Mouse (Mus musculus): Measurements from ENCODE around the gene Tvp23b. TPM values are rescaled to one million over a fixed set of nuclear protein-coding genes. Genes with fewer than 3 reads are reported as not detected.

The Tvp23b gene
- polyA plus RNA-seq, 1 experiment from 2014 or later, result 52.7 TPM

- WGBS, result 90% methylated on average over 9 of the region's 9 CpGs
These were observed 53.8 kb downstream of the Tvp23b start for GRCm38 (mm10) chr11:62933099-62933498.

GRCm38 (mm10) chr11:62934795-62935514, 55.7 kb downstream of the Tvp23b start:
- WGBS, result 89% methylated on average over 11 of the region's 11 CpGs
- H3K27ac ChIP-seq (replicated peaks; ENCODE audit: low read depth, low read length), result no peak overlapping the region
- H3K27me3 ChIP-seq (ENCODE audit: control insufficient read depth, insufficient read depth, low read length), result no peaks in the 10 kb centered on the region
- H3K4me2 ChIP-seq (ENCODE audit: low read depth, low read length), result no peak overlapping the region
- no peaks in the 10 kb centered on the region for H3K4me1 ChIP-seq (ENCODE audit: control insufficient read depth, insufficient read depth, low read length)
- ATAC-seq (replicated peaks; ENCODE audit: insufficient number of reproducible peaks, low FRiP score, low TSS enrichment, low read depth) (no peak), DNase-seq (ENCODE audit: low spot score) (no peak)
- H3K36me3 ChIP-seq (replicated peaks; ENCODE audit: control insufficient read depth, insufficient read depth, low read depth, low read length), result no peaks in the 10 kb centered on the region
- H3K4me3 ChIP-seq (ENCODE audit: low read depth, low read length), result no peak overlapping the region
- H3K9ac ChIP-seq (replicated peaks; ENCODE audit: low read length), result no peak overlapping the region
- no peaks in the 10 kb centered on the region for H3K9me3 ChIP-seq (replicated peaks; ENCODE audit: control insufficient read depth, low read length)

More at GRCm38 (mm10) chr11:62933099-62933498, 53.8 kb downstream of the Tvp23b start:
- no peaks in the 10 kb centered on the region for H3K36me3 ChIP-seq (replicated peaks; ENCODE audit: control insufficient read depth, insufficient read depth, low read depth, low read length)
- no peak overlapping the region for H3K4me3 ChIP-seq (ENCODE audit: low read depth, low read length)
- no peak overlapping the region for H3K4me2 ChIP-seq (ENCODE audit: low read depth, low read length)
- no peaks in the 10 kb centered on the region for H3K9me3 ChIP-seq (replicated peaks; ENCODE audit: control insufficient read depth, low read length)
- no peaks in the 10 kb centered on the region for H3K27me3 ChIP-seq (ENCODE audit: control insufficient read depth, insufficient read depth, low read length)
- H3K4me1 ChIP-seq (ENCODE audit: control insufficient read depth, insufficient read depth, low read length), result no peaks in the 10 kb centered on the region
- ATAC-seq (replicated peaks; ENCODE audit: insufficient number of reproducible peaks, low FRiP score, low TSS enrichment, low read depth), result no peak
- no peak overlapping the region for H3K9ac ChIP-seq (replicated peaks; ENCODE audit: low read length)
- H3K27ac ChIP-seq (replicated peaks; ENCODE audit: low read depth, low read length), result no peak overlapping the region
- no peak for DNase-seq (ENCODE audit: low spot score)

- Histone ChIP-seq H3K27me3 (ENCODE audit: control insufficient read depth, insufficient read depth, low read length) (no peaks in the 10 kb centered on the region), H3K9ac (replicated peaks; ENCODE audit: low read length) (no peak overlapping the region), H3K36me3 (replicated peaks; ENCODE audit: control insufficient read depth, insufficient read depth, low read depth, low read length) (no peaks in the 10 kb centered on the region), H3K4me2 (ENCODE audit: low read depth, low read length) (no peak overlapping the region), H3K4me1 (ENCODE audit: control insufficient read depth, insufficient read depth, low read length) (no peaks in the 10 kb centered on the region), H3K9me3 (replicated peaks; ENCODE audit: control insufficient read depth, low read length) (no peaks in the 10 kb centered on the region), H3K4me3 (ENCODE audit: low read depth, low read length) (no peak overlapping the region), H3K27ac (replicated peaks; ENCODE audit: low read depth, low read length) (no peak overlapping the region)
- DNase-seq (ENCODE audit: low spot score) (no peak), ATAC-seq (replicated peaks; ENCODE audit: insufficient number of reproducible peaks, low FRiP score, low TSS enrichment, low read depth) (no peak)
- WGBS, result 82% methylated on average over 6 of the region's 6 CpGs
These were observed 58.7 kb downstream of the Tvp23b start for GRCm38 (mm10) chr11:62937986-62938385.

- DNase-seq (ENCODE audit: low spot score), result no peak
- ATAC-seq (replicated peaks; ENCODE audit: insufficient number of reproducible peaks, low FRiP score, low TSS enrichment, low read depth), result no peak
- WGBS, result 82% methylated on average over 5 of the region's 5 CpGs
- Histone ChIP-seq H3K27me3 (ENCODE audit: control insufficient read depth, insufficient read depth, low read length) (no peaks in the 10 kb centered on the region), H3K9me3 (replicated peaks; ENCODE audit: control insufficient read depth, low read length) (no peaks in the 10 kb centered on the region), H3K9ac (replicated peaks; ENCODE audit: low read length) (no peak overlapping the region), H3K36me3 (replicated peaks; ENCODE audit: control insufficient read depth, insufficient read depth, low read depth, low read length) (no peaks in the 10 kb centered on the region), H3K4me3 (ENCODE audit: low read depth, low read length) (no peak overlapping the region), H3K27ac (replicated peaks; ENCODE audit: low read depth, low read length) (no peak overlapping the region), H3K4me2 (ENCODE audit: low read depth, low read length) (no peak overlapping the region), H3K4me1 (ENCODE audit: control insufficient read depth, insufficient read depth, low read length) (no peaks in the 10 kb centered on the region)
These were observed 59.7 kb downstream of the Tvp23b start for GRCm38 (mm10) chr11:62938921-62939320.

- Histone ChIP-seq H3K4me3 (ENCODE audit: low read depth, low read length) (no peak overlapping the region), H3K27me3 (ENCODE audit: control insufficient read depth, insufficient read depth, low read length) (no peaks in the 10 kb centered on the region), H3K9me3 (replicated peaks; ENCODE audit: control insufficient read depth, low read length) (no peaks in the 10 kb centered on the region), H3K9ac (replicated peaks; ENCODE audit: low read length) (no peak overlapping the region), H3K4me1 (ENCODE audit: control insufficient read depth, insufficient read depth, low read length) (no peaks in the 10 kb centered on the region), H3K36me3 (replicated peaks; ENCODE audit: control insufficient read depth, insufficient read depth, low read depth, low read length) (no peaks in the 10 kb centered on the region), H3K27ac (replicated peaks; ENCODE audit: low read depth, low read length) (no peak overlapping the region), H3K4me2 (ENCODE audit: low read depth, low read length) (no peak overlapping the region)
- WGBS, result 82% methylated on average over 3 of the region's 3 CpGs
- DNase-seq (ENCODE audit: low spot score) (no peak), ATAC-seq (replicated peaks; ENCODE audit: insufficient number of reproducible peaks, low FRiP score, low TSS enrichment, low read depth) (no peak)
These were observed 60.9 kb downstream of the Tvp23b start for GRCm38 (mm10) chr11:62940176-62940575.

- no peak for ATAC-seq (replicated peaks; ENCODE audit: insufficient number of reproducible peaks, low FRiP score, low TSS enrichment, low read depth)
These were observed 64.3 kb downstream of the Tvp23b start for GRCm38 (mm10) chr11:62943538-62943937.

GRCm38 (mm10) chr11:62945514-62945913, 66.3 kb downstream of the Tvp23b start:
- Histone ChIP-seq H3K4me2 (ENCODE audit: low read depth, low read length) (no peak overlapping the region), H3K36me3 (replicated peaks; ENCODE audit: control insufficient read depth, insufficient read depth, low read depth, low read length) (no peaks in the 10 kb centered on the region), H3K9me3 (replicated peaks; ENCODE audit: control insufficient read depth, low read length) (no peaks in the 10 kb centered on the region), H3K27me3 (ENCODE audit: control insufficient read depth, insufficient read depth, low read length) (no peaks in the 10 kb centered on the region), H3K4me3 (ENCODE audit: low read depth, low read length) (no peak overlapping the region), H3K27ac (replicated peaks; ENCODE audit: low read depth, low read length) (no peak overlapping the region), H3K9ac (replicated peaks; ENCODE audit: low read length) (no peak overlapping the region), H3K4me1 (ENCODE audit: control insufficient read depth, insufficient read depth, low read length) (no peaks in the 10 kb centered on the region)
- DNase-seq (ENCODE audit: low spot score) (no peak), ATAC-seq (replicated peaks; ENCODE audit: insufficient number of reproducible peaks, low FRiP score, low TSS enrichment, low read depth) (no peak)
- WGBS, result 62% methylated on average over 4 of the region's 4 CpGs

More at GRCm38 (mm10) chr11:62943538-62943937, 64.3 kb downstream of the Tvp23b start:
- Histone ChIP-seq H3K27ac (replicated peaks; ENCODE audit: low read depth, low read length) (no peak overlapping the region), H3K9ac (replicated peaks; ENCODE audit: low read length) (no peak overlapping the region), H3K9me3 (replicated peaks; ENCODE audit: control insufficient read depth, low read length) (no peaks in the 10 kb centered on the region), H3K4me2 (ENCODE audit: low read depth, low read length) (no peak overlapping the region), H3K27me3 (ENCODE audit: control insufficient read depth, insufficient read depth, low read length) (no peaks in the 10 kb centered on the region), H3K4me3 (ENCODE audit: low read depth, low read length) (no peak overlapping the region), H3K4me1 (ENCODE audit: control insufficient read depth, insufficient read depth, low read length) (no peaks in the 10 kb centered on the region), H3K36me3 (replicated peaks; ENCODE audit: control insufficient read depth, insufficient read depth, low read depth, low read length) (no peaks in the 10 kb centered on the region)
- WGBS, result 71% methylated on average over 6 of the region's 6 CpGs
- no peak for DNase-seq (ENCODE audit: low spot score)

- no peak overlapping the region for H3K4me3 ChIP-seq (ENCODE audit: low read depth, low read length)
- H3K4me1 ChIP-seq (ENCODE audit: control insufficient read depth, insufficient read depth, low read length), result no peaks in the 10 kb centered on the region
- no peak for DNase-seq (ENCODE audit: low spot score)
- no peak overlapping the region for H3K9ac ChIP-seq (replicated peaks; ENCODE audit: low read length)
- H3K9me3 ChIP-seq (replicated peaks; ENCODE audit: control insufficient read depth, low read length), result no peaks in the 10 kb centered on the region
- no peaks in the 10 kb centered on the region for H3K36me3 ChIP-seq (replicated peaks; ENCODE audit: control insufficient read depth, insufficient read depth, low read depth, low read length)
- no peak for ATAC-seq (replicated peaks; ENCODE audit: insufficient number of reproducible peaks, low FRiP score, low TSS enrichment, low read depth)
- no peaks in the 10 kb centered on the region for H3K27me3 ChIP-seq (ENCODE audit: control insufficient read depth, insufficient read depth, low read length)
- H3K27ac ChIP-seq (replicated peaks; ENCODE audit: low read depth, low read length), result no peak overlapping the region
- no peak overlapping the region for H3K4me2 ChIP-seq (ENCODE audit: low read depth, low read length)
- 84% methylated on average over 1 of the region's 1 CpGs for WGBS
These were observed 70.3 kb downstream of the Tvp23b start for GRCm38 (mm10) chr11:62949548-62949947.

Data from embryonic facial prominence, embryonic 11.5 days (tissue).